Mouse (Mus musculus): ENCODE results near the gene Tes3-ps.

Tes3-ps gene

DNA sequence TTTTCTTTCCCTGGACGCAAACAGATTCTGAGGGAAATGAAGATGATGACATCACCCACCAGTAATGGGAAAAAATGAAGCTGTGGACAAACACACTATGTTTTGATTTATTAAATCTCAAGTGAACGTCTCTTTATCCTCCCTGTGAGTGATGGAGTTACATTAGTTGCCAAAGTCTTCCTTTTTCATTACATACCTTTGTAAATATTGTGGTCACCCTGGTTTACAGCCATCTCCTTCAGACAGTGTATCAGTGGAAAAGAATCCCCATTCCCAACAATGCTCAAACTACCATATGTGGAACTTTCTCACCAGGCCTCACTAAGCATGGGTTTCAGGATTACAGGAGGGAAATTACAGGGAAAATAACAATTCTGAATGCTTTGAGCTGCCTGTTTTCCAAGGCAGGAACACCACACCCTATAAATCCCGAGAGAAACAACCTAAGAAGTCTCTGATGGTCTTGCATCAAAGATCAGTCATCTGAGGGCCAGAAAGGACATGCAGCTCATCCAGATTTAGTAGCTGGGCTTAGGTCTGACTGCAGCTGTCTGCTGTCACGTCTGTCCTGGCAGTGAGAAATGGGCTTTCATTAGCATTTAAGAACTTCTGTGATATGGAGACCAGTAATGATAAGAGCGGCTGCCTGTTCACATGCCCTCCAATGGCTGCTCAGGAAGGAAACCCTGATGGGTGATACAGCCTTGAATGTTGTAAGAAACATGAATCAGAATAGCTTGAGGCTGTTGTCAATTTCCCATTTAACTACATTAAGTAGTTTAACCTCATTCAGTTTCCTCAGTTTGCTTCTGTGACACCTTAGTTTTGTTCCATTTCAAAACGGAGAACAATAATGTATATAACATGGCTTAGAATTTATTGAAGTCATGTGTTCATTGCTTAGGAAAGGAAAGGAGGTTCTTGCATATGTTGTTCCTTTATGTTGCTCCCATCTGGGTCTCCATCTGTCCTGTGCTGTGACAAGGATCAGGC is at the start of gene Tes3-ps:
Tes3-ps (plus strand) TSS at position 943 of the 993 bp plus-strand sequence.
- in situ Hi-C loops (cut with MboI; ENCODE audit: unreplicated experiment in 2 of 2), result no loop called here

- in situ Hi-C loops (cut with MboI; ENCODE audit: unreplicated experiment in 2 of 2), result loop anchor here (10.0 to 25.0 kb wide), 2 partner anchors 200 to 1993 kb away; no protein-coding TSS in a partner anchor
Observed at GRCm38 (mm10) chr13:49444451-49444850, 48.7 kb upstream of the Tes3-ps start.

DNA sequence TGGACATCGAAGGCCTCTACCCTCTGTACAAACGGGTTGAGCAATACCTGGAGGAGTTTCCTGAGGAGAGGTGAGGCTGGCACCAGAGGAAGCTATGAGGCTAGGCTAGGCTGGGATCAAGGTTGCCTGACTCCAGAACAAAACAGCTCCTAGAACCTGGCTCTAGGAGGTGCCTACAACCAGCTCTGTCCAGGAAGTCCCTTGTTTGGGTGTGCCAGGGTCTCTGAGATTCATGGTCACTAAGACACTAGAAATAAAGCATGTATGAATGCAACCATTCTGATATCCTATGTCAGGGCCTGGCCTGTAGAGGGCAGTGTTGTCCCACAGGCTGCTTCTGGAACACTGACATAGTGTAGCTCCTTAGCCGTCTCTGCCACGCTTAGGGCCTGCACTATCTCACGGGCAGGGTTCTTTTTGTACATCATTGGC is 43.8 kb upstream of the Tes3-ps start:
- in situ Hi-C loops (cut with MboI; ENCODE audit: unreplicated experiment in 2 of 2), result loop anchor here (10.0 to 25.0 kb wide), 2 partner anchors 195 to 1988 kb away; no protein-coding TSS in a partner anchor

DNA sequence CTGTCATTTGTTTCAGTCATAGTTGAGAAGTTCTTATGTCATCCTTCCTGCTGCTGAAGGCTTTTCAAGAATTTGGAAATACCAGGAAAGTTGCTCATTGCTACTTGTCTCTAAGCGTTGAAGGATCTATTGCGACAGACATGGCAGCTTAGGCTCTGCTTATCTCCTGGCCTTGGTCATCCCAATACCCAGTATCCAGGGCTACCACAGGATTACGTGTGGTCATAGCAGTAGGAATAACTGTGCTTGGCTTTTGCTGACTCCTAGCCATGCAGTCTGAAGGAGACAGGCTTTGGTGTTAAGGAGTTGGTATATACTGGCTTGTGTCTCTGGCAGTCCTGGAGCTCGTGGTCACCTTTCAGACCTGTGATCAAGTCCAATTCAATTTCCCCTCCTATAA is 32.8 kb upstream of the Tes3-ps start:
- in situ Hi-C loops (cut with MboI; ENCODE audit: unreplicated experiment in 2 of 2), result no loop called here

GRCm38 (mm10) chr13:49460692-49461414 is 32.3 kb upstream of the Tes3-ps start:
- in situ Hi-C loops (cut with MboI; ENCODE audit: unreplicated experiment in 2 of 2), result no loop called here

DNA sequence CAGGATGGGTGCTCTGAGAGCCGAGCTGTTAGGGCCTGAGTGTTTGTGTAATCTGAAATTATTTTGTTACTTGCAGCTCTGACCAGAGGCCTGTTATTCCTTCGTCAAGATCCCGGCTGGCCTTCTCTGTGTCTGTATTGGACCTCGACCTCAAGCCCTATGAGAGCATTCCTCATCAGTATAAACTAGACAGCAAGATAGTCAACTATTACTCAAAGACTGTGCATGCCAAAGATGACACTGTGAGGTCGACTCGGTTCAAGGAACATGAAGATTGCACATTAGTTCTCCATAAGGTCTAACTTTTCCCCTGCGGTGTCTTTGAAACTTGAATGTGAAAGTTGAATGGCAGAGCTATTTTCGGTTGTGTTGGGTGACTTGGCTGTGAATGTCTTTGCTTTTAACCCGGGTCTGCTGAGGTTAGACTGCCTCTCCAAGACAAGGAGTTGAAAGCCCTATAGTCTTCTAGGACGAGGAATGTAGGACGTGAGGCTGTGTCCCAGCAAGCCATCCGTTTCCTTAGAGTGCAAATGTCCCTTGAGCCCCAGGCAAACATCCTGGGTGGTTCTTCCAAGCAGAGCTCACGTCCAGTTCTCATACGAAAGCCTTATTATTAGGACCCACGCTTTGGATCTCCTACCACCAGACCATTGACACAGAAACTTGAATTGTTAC is 31.5 kb upstream of the Tes3-ps start:
- in situ Hi-C loops (cut with MboI; ENCODE audit: unreplicated experiment in 2 of 2), result no loop called here

DNA sequence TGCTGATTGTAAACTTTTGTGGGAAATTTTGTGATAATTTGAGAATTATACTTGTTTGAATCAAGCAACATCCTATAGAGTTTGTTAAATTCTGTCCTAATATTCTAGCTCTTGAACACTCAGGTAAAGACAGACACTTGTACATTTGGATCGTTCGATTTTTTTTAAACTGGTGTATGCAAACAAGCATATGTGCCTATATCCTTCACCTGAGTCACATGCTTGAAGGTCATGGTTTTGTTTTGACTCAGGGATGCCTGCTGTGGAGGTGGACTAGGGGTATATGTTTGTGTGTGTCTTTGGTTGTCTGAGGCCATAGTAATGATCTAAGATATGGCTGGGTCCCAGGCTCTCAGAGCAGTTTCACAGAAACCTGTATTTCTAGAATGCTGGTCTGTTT is 30.2 kb upstream of the Tes3-ps start:
- in situ Hi-C loops (cut with MboI; ENCODE audit: unreplicated experiment in 2 of 2), result no loop called here

- in situ Hi-C loops (cut with MboI; ENCODE audit: unreplicated experiment in 2 of 2), result no loop called here
Observed at GRCm38 (mm10) chr13:49465875-49466274, 27.2 kb upstream of the Tes3-ps start.

DNA sequence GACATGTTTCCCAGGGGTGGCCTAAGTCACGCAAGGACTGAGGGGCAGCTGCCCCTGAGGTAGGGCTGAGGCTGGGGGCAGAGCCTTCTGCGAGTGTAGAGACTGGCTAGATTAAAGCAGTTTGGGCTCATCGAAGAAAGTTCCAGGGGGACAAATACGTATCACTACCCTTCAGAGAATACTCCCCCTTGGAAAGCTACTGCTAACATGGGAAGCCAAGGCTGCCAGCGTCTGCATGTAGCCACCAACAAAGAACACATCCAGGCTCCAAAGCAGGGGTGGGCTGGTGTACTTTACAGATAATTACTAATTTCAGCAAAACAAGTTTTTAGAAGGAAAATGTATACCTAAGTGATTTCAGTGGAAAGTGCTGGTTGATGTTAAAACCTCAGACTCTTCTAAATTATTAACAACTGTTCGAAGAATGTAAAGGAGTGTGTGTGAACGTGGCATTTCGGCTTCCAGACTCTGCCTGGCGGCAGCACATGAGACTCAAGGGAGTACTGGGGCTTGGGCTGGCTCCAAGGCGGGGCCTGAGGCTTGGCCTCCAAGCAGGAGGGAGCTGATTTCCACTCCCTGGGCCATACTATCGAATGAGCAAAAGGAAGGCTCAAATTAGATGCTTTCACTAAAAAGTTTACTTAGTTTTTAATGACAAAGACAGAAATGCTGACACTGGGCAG is 26.6 kb upstream of the Tes3-ps start:
- in situ Hi-C loops (cut with MboI; ENCODE audit: unreplicated experiment in 2 of 2), result no loop called here

DNA sequence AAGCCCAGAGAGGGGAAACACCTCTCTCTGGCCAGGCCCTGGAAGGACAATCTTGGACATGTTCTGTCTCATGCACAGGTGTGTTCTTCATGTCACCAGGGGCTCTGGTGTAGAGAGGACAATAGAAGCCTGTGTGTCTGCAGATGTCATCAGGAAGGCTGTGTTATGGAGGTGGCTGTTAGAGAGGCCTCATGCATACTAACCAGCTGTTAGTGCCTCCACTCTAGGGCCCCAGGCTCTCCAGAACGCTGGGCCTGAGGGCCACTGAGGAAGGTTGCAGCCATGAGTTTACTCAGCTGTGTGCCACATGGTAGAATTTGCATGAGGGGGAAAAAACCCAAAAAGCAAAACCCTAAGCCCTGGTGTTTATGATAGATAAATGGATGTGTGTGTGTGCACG is 25.5 kb upstream of the Tes3-ps start:
- in situ Hi-C loops (cut with MboI; ENCODE audit: unreplicated experiment in 2 of 2), result no loop called here

GRCm38 (mm10) chr13:49469002-49469401 is 24.1 kb upstream of the Tes3-ps start:
- in situ Hi-C loops (cut with MboI; ENCODE audit: unreplicated experiment in 2 of 2), result no loop called here

- in situ Hi-C loops (cut with MboI; ENCODE audit: unreplicated experiment in 2 of 2), result no loop called here
Observed at GRCm38 (mm10) chr13:49470319-49470718, 22.8 kb upstream of the Tes3-ps start.

GRCm38 (mm10) chr13:49470806-49471205 is 22.3 kb upstream of the Tes3-ps start:
- in situ Hi-C loops (cut with MboI; ENCODE audit: unreplicated experiment in 2 of 2), result no loop called here

GRCm38 (mm10) chr13:49471981-49472675 is 21.0 kb upstream of the Tes3-ps start:
- in situ Hi-C loops (cut with MboI; ENCODE audit: unreplicated experiment in 2 of 2), result no loop called here

GRCm38 (mm10) chr13:49472676-49473005 is 20.5 kb upstream of the Tes3-ps start:
- in situ Hi-C loops (cut with MboI; ENCODE audit: unreplicated experiment in 2 of 2), result no loop called here

DNA sequence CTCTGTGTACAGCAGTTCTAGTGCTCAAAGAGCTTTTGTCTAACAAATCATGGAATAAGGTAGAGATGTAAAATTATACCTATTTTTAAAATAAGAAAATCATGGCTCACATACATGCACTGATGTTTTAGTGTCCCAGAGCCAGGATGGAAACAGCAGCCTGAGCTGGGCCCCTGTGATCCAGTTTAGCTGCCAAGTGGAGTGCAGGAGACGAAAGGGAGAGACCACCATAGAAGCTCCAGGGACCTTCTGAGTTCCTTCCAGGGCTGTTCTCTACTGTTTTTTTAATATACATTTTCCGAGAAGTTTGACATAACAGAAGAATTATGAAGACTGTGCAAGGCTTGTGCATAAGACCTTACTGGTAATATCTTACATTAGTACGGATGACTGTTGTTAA is 15.2 kb upstream of the Tes3-ps start:
- in situ Hi-C loops (cut with MboI; ENCODE audit: unreplicated experiment in 2 of 2), result no loop called here

- in situ Hi-C loops (cut with MboI; ENCODE audit: unreplicated experiment in 2 of 2), result no loop called here
Observed at GRCm38 (mm10) chr13:49478851-49479374, 14.2 kb upstream of the Tes3-ps start.

DNA sequence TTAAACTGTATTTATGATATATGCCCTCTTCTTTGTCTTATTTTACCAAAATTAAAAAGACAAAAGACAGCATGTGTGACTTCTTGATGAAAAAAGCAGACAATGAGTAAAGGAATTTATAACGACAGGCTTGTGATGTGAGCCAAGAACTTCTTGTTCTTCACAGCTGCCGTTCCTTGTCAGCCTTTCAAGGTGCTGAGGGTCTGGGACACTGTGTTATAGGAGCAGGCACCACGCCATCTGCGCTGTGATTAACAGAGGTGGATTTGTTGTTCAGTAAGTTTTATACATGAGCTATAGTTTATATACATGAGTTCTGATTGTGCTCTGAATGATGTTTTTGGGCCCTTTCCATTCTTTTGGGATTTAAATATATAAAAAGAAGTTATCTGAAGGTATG is 13.7 kb upstream of the Tes3-ps start:
- in situ Hi-C loops (cut with MboI; ENCODE audit: unreplicated experiment in 2 of 2), result no loop called here

- in situ Hi-C loops (cut with MboI; ENCODE audit: unreplicated experiment in 2 of 2), result no loop called here
Observed at GRCm38 (mm10) chr13:49480057-49480456, 13.1 kb upstream of the Tes3-ps start.

- in situ Hi-C loops (cut with MboI; ENCODE audit: unreplicated experiment in 2 of 2), result no loop called here
Observed at GRCm38 (mm10) chr13:49480551-49480950, 12.6 kb upstream of the Tes3-ps start.

Data from v-Abl transformed pro-B cells (cell line).